Mouse (Mus musculus) adrenal gland, adult 2 months (tissue): ENCODE results near the gene Larp6. TPM values are rescaled to one million over a fixed set of nuclear protein-coding genes. Genes with fewer than 3 reads are reported as not detected.

ENCODE experiments used
- DNase-seq: peaks from one replicate; pipeline ENCODE4 v3.0.0; 2021
- long read RNA-seq: library from polyadenylated mRNA; stranded (forward); transcript quantifications from one replicate; pipeline ENCODE4 v2.0.0, GENCODE M21; 2021
- polyA plus RNA-seq: library from polyadenylated mRNA; depleted of rRNA; stranded (reverse); fragments of >200 nt; gene quantifications from 2 replicates; pipeline ENCODE4 v1.2.3, GENCODE M21; 2012; rRNA removed
- total RNA-seq, 2 experiments: library from RNA; stranded (reverse); gene quantifications; 2 replicates each; pipeline ENCODE4 v1.2.3; 2021

The Larp6 gene
- 1 to 10 TPM; 2.0 to 3.6 TPM for total RNA-seq
- polyA plus RNA-seq: 1.4 and 1.5 TPM in 2 replicates
- long read RNA-seq, transcript Larp6-201 (3 exons, 2,440 nt): major isoform, 10 of 11 reads
- long read RNA-seq, partial matches to known transcripts: 1 of 11 reads
- long read RNA-seq, other reads (novel, unspliced or antisense): 0 of 11 reads

DNA sequence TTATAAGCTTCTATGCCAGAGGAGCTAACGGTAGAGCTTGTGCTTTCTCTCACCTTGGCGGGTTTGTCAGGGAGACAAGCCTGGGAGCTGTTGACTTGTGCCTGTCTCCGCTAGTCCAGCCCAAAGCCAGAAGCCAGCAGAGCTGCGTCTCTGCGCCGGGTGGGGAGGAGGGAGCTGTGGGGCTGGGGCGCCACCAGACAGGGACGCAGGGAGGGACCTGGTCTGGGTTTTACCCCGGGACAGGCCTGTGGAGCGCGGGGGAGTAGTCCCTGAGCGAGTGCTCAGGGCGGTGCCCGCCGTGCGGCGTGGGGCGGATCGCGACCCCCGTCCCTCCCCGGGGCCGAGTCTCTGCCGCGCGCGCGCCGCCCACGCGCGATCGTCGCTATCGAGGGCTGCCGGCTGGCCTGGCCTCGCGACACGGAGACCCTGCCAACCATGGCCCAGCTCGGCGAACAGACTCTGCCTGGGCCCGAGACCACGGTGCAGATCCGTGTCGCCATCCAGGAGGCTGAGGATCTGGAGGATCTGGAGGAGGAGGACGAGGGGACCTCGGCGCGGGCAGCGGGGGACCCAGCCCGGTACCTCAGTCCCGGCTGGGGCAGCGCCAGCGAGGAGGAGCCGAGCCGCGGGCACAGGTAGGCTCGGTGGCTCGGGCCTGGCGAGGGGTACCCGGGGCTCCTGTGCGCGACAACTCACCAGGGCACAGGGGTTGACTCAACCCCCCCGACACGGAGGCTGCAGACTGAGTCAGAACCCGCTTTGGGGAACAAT, at the start of gene Larp6:
Gene Larp6, plus strand, starts transcription at position 219 of the 771 bp plus-strand sequence.
- DNase-seq: peak; percentile 58

DNA sequence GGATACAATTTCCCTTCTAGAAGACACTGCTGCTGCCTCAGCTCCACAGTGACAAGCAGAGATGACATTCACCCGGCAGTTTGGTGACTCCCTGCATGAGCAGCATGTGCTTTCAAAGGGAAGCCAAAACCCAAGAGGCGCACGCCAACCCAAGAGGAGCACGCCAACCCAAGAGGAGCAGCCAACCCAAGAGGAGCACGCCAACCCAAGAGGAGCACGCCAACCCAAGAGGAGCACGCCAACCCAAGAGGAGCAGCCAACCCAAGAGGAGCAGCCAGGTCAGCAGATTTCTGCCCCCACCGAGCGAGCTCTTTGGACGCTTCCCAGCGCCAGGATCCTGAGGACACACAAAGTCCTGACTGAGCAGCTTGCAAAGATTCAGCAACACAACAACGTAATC, 48.4 kb upstream of the Larp6 start:
- DNase-seq: no peak

DNA sequence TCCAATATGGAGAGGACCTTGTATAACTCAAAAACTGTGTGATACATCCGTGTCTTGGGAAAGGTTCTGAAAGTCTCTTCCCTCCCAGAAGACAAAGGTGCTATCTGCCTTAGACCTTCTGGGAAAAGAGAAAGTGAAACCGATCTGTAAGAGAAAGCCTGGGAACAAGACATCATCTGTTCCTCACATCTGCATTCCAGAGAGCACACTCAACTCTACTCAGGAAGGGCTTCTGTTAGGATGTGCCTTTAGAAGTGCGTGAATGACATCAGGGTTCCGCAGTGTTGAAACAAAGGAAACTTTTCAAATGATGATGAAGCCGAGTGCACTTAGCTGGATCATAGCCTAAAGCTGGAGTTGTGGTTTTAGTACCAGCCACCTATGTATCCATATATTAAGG, 47.9 kb upstream of the Larp6 start:
- DNase-seq: no peak

- no peak for DNase-seq
Measured at GRCm38 (mm10) chr9:60665535-60665934, 47.3 kb upstream of the Larp6 start.

- DNase-seq: no peak
Measured at GRCm38 (mm10) chr9:60668886-60669285, 43.9 kb upstream of the Larp6 start.

GRCm38 (mm10) chr9:60672568-60672967, 40.2 kb upstream of the Larp6 start:
- DNase-seq: no peak

- no peak for DNase-seq
Measured at GRCm38 (mm10) chr9:60674780-60675179, 38.0 kb upstream of the Larp6 start.

DNA sequence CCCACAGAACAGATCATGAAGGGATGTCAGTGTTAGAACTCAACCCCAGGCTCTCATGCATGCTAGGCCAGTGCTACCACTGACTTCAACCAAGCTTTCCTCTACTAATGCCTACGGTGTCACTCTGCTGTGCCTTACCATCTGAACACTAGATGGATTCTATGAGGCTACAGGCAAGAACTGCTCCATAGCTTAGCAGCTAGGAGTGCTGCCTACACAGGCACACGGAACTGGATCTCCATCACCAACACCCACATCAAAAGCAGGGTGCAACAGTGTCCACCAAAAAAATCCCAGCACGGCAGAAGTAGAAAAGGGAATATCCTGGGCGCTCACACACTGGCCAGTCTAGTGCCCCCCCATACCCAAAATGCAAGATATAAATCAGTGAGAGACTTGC, 36.4 kb upstream of the Larp6 start:
- DNase-seq: no peak

- DNase-seq: no peak
Measured at GRCm38 (mm10) chr9:60678913-60679312, 33.9 kb upstream of the Larp6 start.

DNA sequence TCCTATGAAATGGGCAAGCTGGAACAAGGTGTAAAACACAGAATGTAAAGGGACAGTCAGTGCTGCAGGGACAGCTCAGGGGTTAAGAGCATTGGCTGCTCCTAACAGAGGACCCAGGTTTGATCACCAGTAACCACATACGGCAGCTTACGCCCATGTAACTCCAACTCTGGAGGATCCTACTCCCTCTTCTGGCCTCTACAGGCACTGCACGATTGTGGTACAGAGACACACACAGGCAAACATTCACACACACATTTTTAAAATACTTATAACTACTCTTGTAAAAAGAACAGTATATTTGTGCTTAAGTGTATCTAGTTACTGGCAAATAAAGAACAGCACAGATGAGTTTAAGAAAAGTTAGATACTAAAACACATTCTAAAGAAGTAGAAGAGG, 31.8 kb upstream of the Larp6 start:
- DNase-seq: no peak

DNA sequence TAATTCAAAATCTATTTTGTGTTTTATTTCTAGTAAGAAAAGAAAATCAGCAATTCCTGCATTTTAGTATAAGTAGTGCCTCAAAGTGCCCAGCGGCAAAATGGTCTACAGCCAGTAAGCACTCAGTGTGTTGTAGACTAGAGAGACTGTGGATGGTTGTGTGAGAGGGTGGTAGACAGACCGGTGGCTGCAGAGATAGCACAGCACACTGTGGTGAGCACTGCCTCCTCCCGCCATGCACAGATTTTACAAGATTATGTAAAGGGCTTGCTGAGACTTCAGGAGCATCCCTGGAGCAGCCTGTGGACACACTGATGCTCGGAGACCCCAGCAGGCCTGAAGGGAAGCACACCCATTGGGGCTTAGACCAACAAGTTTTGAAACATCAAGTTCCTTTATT, 30.0 kb upstream of the Larp6 start:
- DNase-seq: no peak

DNA sequence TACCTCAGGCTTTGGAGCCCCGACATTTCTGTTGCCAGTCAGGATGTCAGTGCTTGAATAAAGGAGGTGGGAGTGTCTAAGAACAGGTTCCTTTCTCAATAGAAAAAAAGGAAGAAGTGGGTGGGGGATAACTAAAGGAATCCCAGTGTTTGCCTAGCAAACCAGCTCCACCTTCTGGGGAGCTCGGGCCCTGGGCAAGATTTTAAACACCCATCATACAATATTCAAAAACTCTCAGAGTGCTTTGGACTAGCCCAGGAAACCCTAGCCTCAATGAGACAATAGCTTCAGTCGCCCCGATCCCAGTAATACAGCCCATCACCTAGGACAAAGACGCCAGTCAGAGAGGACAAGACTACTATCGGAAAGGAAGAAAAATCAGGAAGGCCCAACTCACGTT, 25.4 kb upstream of the Larp6 start:
- DNase-seq: no peak

DNA sequence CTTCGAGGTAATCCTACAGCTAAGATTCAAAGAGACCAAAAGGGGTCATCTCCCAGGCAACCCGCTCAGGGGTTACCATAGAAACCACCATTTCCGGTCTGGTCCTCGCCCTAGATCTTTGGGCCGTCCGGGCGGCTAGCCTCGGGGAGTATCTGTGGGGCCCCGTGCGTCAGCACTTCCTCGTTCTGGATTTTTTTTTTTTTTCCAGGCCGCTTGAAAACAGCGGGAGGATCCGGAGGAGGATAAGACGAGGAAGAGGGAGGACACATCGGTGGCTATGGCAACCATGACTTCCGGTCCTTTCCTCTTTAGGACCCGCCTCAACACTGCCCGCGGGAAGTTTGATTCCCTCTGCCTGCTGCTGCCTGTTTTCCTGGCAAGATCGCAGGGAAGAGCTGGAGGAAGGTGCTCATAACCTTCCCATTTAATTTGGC, 24.9 kb upstream of the Larp6 start, which contains the start of gene Lrrc49:
Gene Lrrc49, minus strand, starts transcription at position 268 of the 434 bp plus-strand sequence.
- DNase-seq: peak; percentile 92

DNA sequence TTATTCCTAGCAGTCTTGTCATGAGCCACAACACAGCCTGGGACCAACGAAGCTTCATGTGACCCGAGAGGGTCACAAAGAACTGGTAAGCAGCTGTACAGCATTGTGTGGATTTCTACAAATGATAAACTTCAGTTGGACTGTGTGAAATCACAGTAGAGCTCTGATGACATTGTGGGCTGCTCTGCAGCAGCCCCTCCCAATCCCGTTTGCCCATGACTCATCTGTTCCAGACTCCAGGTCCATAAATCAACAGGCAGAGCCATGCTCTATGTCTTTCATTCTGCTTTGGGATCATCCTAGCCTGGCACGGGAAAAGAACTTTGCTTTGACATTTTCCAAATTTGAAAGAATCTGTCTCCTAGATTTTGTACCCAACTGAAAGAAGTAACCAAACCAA, 20.2 kb upstream of the Larp6 start:
- DNase-seq: peak; percentile 86

- DNase-seq: no peak
Measured at GRCm38 (mm10) chr9:60693986-60694385, 18.8 kb upstream of the Larp6 start.

- DNase-seq: peak; percentile 41
Measured at GRCm38 (mm10) chr9:60696271-60696985, 16.4 kb upstream of the Larp6 start.

DNA sequence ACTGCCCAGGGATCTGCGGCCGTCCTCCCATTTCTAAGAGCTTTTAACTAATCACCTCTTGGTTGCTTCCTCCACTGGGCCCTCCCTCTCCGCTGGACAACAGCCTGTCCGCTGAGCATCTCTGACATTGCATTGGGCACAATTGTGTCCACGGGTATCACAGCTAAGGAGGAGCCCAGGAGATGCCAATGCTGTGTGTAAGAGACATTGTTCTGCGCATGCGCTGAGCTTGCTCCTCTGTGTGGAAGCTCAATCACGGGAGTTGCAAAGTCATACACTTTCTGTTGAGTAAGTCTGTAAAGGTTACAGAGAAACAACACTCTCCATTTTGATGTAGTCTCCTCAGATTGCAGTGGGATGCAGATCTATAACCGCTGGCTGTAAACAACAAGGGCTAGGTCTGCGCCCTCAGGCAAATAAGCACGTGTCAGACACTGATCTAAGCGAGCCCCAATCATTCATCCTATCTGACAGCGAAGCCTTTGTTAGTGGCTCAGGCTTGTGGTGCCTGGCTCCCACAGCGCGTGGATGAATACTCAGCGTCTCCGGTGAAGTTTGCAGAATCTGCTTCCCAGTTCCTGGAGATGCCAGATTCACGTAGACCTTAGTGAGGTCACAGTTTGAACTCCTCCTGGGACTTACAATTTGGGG, 13.1 kb upstream of the Larp6 start:
- no peak for DNase-seq

GRCm38 (mm10) chr9:60707594-60707993, 5.2 kb upstream of the Larp6 start:
- DNase-seq: no peak

GRCm38 (mm10) chr9:60708606-60709005, 4.2 kb upstream of the Larp6 start:
- DNase-seq: no peak

DNA sequence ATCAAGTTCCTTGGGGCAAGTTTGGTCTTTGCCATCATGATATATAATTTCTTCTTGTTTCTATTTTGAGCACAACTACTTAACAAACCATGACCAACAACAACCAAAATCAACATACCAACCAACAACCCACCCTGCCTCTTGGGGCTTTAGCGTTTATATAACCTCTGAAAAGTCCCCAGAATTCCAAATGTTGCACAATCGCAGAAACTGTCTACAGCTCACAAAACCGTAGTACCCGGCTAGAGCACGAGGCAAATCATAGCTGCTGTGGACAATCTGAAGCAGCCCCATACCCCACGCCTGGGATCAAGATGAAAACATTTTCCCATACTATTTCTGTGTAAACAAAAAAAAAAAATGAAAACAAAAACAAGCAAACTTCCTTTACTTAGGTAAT, 3.1 kb upstream of the Larp6 start:
- DNase-seq: no peak

- DNase-seq: no peak
Measured at GRCm38 (mm10) chr9:60712011-60712410, 778 bp upstream of the Larp6 start.

- DNase-seq: peak; percentile 5
Measured at GRCm38 (mm10) chr9:60713616-60714015, 827 bp downstream of the Larp6 start.

- peak; percentile 6 for DNase-seq
Measured at GRCm38 (mm10) chr9:60714191-60714590, 1.4 kb downstream of the Larp6 start.
